Mouse (Mus musculus): ENCODE measurements at regions not wholly inside any gene's neighbourhood (a gene's known extent, or its start where the extent isn't known, plus 50 kb on each side); places are given as distances from the start of the nearest gene placed in this dataset.

- DNase-seq (ENCODE audit: low spot score): no peak
These were observed 230.8 kb upstream of the Map3k1 start for GRCm38 (mm10) chr13:112039422-112040145.

GRCm38 (mm10) chr13:112043524-112044246 is 234.9 kb upstream of the Map3k1 start:
- no peak for DNase-seq (ENCODE audit: low spot score)

- no peak for DNase-seq (ENCODE audit: low spot score)
These were observed 235.6 kb upstream of the Map3k1 start for GRCm38 (mm10) chr13:112044372-112044771.

- no peak for DNase-seq (ENCODE audit: low spot score)
These were observed 237.7 kb upstream of the Map3k1 start for GRCm38 (mm10) chr13:112046247-112047211.

- no peak for DNase-seq (ENCODE audit: low spot score)
These were observed 238.6 kb upstream of the Map3k1 start for GRCm38 (mm10) chr13:112047408-112047807.

- DNase-seq (ENCODE audit: low spot score): no peak
These were observed 239.1 kb upstream of the Map3k1 start for GRCm38 (mm10) chr13:112047874-112048273.

- no peak for DNase-seq (ENCODE audit: low spot score)
These were observed 239.5 kb upstream of the Map3k1 start for GRCm38 (mm10) chr13:112048327-112048726.

- no peak for DNase-seq (ENCODE audit: low spot score)
These were observed 237.4 kb upstream of the Ankrd55 start for GRCm38 (mm10) chr13:112050892-112051291.

GRCm38 (mm10) chr13:112052011-112052410 is 236.2 kb upstream of the Ankrd55 start:
- no peak for DNase-seq (ENCODE audit: low spot score)

GRCm38 (mm10) chr13:112052456-112052855 is 235.8 kb upstream of the Ankrd55 start:
- no peak for DNase-seq (ENCODE audit: low spot score)

- peak; percentile 65 for DNase-seq (ENCODE audit: low spot score)
These were observed 233.3 kb upstream of the Ankrd55 start for GRCm38 (mm10) chr13:112054879-112055371.

GRCm38 (mm10) chr13:112058218-112058617 is 230.0 kb upstream of the Ankrd55 start:
- DNase-seq (ENCODE audit: low spot score): peak; percentile 93

GRCm38 (mm10) chr13:112058771-112059170 is 229.5 kb upstream of the Ankrd55 start:
- DNase-seq (ENCODE audit: low spot score): no peak

GRCm38 (mm10) chr13:112062024-112062423 is 226.2 kb upstream of the Ankrd55 start:
- DNase-seq (ENCODE audit: low spot score): no peak

- DNase-seq (ENCODE audit: low spot score): no peak
These were observed 224.7 kb upstream of the Ankrd55 start for GRCm38 (mm10) chr13:112063409-112064111.

- no peak for DNase-seq (ENCODE audit: low spot score)
These were observed 223.6 kb upstream of the Ankrd55 start for GRCm38 (mm10) chr13:112064681-112065080.

- DNase-seq (ENCODE audit: low spot score): peak; percentile 59
These were observed 221.0 kb upstream of the Ankrd55 start for GRCm38 (mm10) chr13:112067066-112067847.

GRCm38 (mm10) chr13:112070757-112071156 is 217.5 kb upstream of the Ankrd55 start:
- DNase-seq (ENCODE audit: low spot score): no peak

- no peak for DNase-seq (ENCODE audit: low spot score)
These were observed 216.9 kb upstream of the Ankrd55 start for GRCm38 (mm10) chr13:112071209-112071955.

- DNase-seq (ENCODE audit: low spot score): no peak
These were observed 216.3 kb upstream of the Ankrd55 start for GRCm38 (mm10) chr13:112071956-112072314.
